Mouse (Mus musculus): ENCODE data around the gene Ndufa7. TPM values are rescaled to one million over a fixed set of nuclear protein-coding genes. Genes with fewer than 3 reads are reported as not detected.

The Ndufa7 gene
- total and polyA plus RNA-seq, 2 experiments from 2014 or later, result 766 to 899 TPM

GRCm38 (mm10) chr17:33828892-33829291 is 4.5 kb downstream of the Ndufa7 start:
- 8% methylated on average over 2 of the region's 2 CpGs for WGBS
- peaks cover 40% of the 10 kb centered on the region for H3K36me3 ChIP-seq (replicated peaks; ENCODE audit: control insufficient read depth, insufficient read depth, low read length)
- H3K4me1 ChIP-seq (ENCODE audit: control insufficient read depth, insufficient read depth), result peaks cover 16% of the 10 kb centered on the region
- H3K4me3 ChIP-seq (ENCODE audit: low read depth, low read length), result no peak overlapping the region
- H3K4me2 ChIP-seq (ENCODE audit: low read depth, low read length), result 0 out of 2 replicates have a peak overlapping the region, but pooled peaks have one; percentile 15
- DNase-seq (ENCODE audit: low spot score), result peak; percentile 90
- no peak overlapping the region for H3K9ac ChIP-seq (replicated peaks; ENCODE audit: low read depth, low read length)
- no peaks in the 10 kb centered on the region for H3K27me3 ChIP-seq (ENCODE audit: control insufficient read depth, insufficient read depth, low read length)
- peak overlapping the region; percentile 84 for H3K27ac ChIP-seq (ENCODE audit: low read depth)
- peak; percentile 83 for ATAC-seq (ENCODE audit: insufficient read depth, low read depth)
- TF ChIP-seq EP300 (IDR thresholded peaks at IDR 0.05; ENCODE audit: low read depth), result peak; percentile 92
- no peak; the same call in 1 of the 2 replicates for TF ChIP-seq CTCF (IDR thresholded peaks at IDR 0.05; ENCODE audit: low read depth)
- H3K9me3 ChIP-seq (replicated peaks; ENCODE audit: control insufficient read depth, low read length), result no peaks in the 10 kb centered on the region

- Histone ChIP-seq H3K27ac (ENCODE audit: low read depth) (peak overlapping the region; percentile 84), H3K9ac (replicated peaks; ENCODE audit: low read depth, low read length) (no peak overlapping the region), H3K4me1 (ENCODE audit: control insufficient read depth, insufficient read depth) (peaks cover 16% of the 10 kb centered on the region), H3K4me3 (ENCODE audit: low read depth, low read length) (no peak overlapping the region), H3K27me3 (ENCODE audit: control insufficient read depth, insufficient read depth, low read length) (no peaks in the 10 kb centered on the region), H3K36me3 (replicated peaks; ENCODE audit: control insufficient read depth, insufficient read depth, low read length) (peaks cover 47% of the 10 kb centered on the region), H3K9me3 (replicated peaks; ENCODE audit: control insufficient read depth, low read length) (no peaks in the 10 kb centered on the region), H3K4me2 (ENCODE audit: low read depth, low read length) (peak overlapping the region; percentile 15; the same call in 1 of the 2 replicates)
- DNase-seq (ENCODE audit: low spot score) (no peak), ATAC-seq (ENCODE audit: insufficient read depth, low read depth) (no peak)
- 72% methylated on average over 10 of the region's 10 CpGs for WGBS
- TF ChIP-seq EP300 (IDR thresholded peaks at IDR 0.05; ENCODE audit: low read depth), result no peak
- no peak for TF ChIP-seq CTCF (IDR thresholded peaks at IDR 0.05; ENCODE audit: low read depth)
These were observed 5.2 kb downstream of the Ndufa7 start for GRCm38 (mm10) chr17:33829561-33829960.

- H3K27me3 ChIP-seq (ENCODE audit: control insufficient read depth, insufficient read depth, low read length), result no peaks in the 10 kb centered on the region
- H3K9ac ChIP-seq (replicated peaks; ENCODE audit: low read depth, low read length), result peak within 1 kb of the TSS; percentile 58
- no peak for TF ChIP-seq EP300 (IDR thresholded peaks at IDR 0.05; ENCODE audit: low read depth)
- TF ChIP-seq CTCF (IDR thresholded peaks at IDR 0.05; ENCODE audit: low read depth), result no peak; the same call in 1 of the 2 replicates
- peak within 1 kb of the TSS; percentile 88 for H3K4me3 ChIP-seq (ENCODE audit: low read depth, low read length)
- DNase-seq (ENCODE audit: low spot score) (peak; percentile 90), ATAC-seq (ENCODE audit: insufficient read depth, low read depth) (peak; percentile 94)
- peaks cover 4% of the 10 kb centered on the region; the same call in 1 of the 2 replicates for H3K4me1 ChIP-seq (ENCODE audit: control insufficient read depth, insufficient read depth)
- H3K27ac ChIP-seq (ENCODE audit: low read depth), result peak within 1 kb of the TSS; percentile 39; the same call in 1 of the 2 replicates
- H3K36me3 ChIP-seq (replicated peaks; ENCODE audit: control insufficient read depth, insufficient read depth, low read length), result peaks cover 24% of the 10 kb centered on the region
- under 1% methylated on average over 45 of the region's 45 CpGs for WGBS
- H3K4me2 ChIP-seq (ENCODE audit: low read depth, low read length), result peak within 1 kb of the TSS; percentile 83
- no peaks in the 10 kb centered on the region for H3K9me3 ChIP-seq (replicated peaks; ENCODE audit: control insufficient read depth, low read length)
These were observed 18.8 kb downstream of the Ndufa7 start, which contains the start of gene Cd320 for GRCm38 (mm10) chr17:33842966-33843795. Gene Cd320, plus strand, starts transcription at chr17:33843091.

GRCm38 (mm10) chr17:33844196-33844595 is 19.8 kb downstream of the Ndufa7 start:
- no peak overlapping the region for H3K27ac ChIP-seq (ENCODE audit: low read depth)
- ATAC-seq (ENCODE audit: insufficient read depth, low read depth), result no peak
- H3K4me1 ChIP-seq (ENCODE audit: control insufficient read depth, insufficient read depth), result peaks cover 4% of the 10 kb centered on the region; the same call in 1 of the 2 replicates
- 73% methylated on average over 1 of the region's 1 CpGs for WGBS
- no peak overlapping the region for H3K4me3 ChIP-seq (ENCODE audit: low read depth, low read length)
- H3K27me3 ChIP-seq (ENCODE audit: control insufficient read depth, insufficient read depth, low read length), result no peaks in the 10 kb centered on the region
- no peaks in the 10 kb centered on the region for H3K9me3 ChIP-seq (replicated peaks; ENCODE audit: control insufficient read depth, low read length)
- DNase-seq (ENCODE audit: low spot score), result no peak
- no peak for TF ChIP-seq EP300 (IDR thresholded peaks at IDR 0.05; ENCODE audit: low read depth)
- no peak for TF ChIP-seq CTCF (IDR thresholded peaks at IDR 0.05; ENCODE audit: low read depth)
- peak overlapping the region; percentile 37; the same call in 1 of the 2 replicates for H3K9ac ChIP-seq (replicated peaks; ENCODE audit: low read depth, low read length)
- peaks cover 19% of the 10 kb centered on the region; the same call in 1 of the 2 replicates for H3K36me3 ChIP-seq (replicated peaks; ENCODE audit: control insufficient read depth, insufficient read depth, low read length)
- no peak overlapping the region; the same call in 1 of the 2 replicates for H3K4me2 ChIP-seq (ENCODE audit: low read depth, low read length)

GRCm38 (mm10) chr17:33848139-33848538 is 23.8 kb downstream of the Ndufa7 start:
- no peak for TF ChIP-seq CTCF (IDR thresholded peaks at IDR 0.05; ENCODE audit: low read depth)
- no peak for TF ChIP-seq EP300 (IDR thresholded peaks at IDR 0.05; ENCODE audit: low read depth)
- Histone ChIP-seq H3K4me2 (ENCODE audit: low read depth, low read length) (no peak overlapping the region), H3K4me1 (ENCODE audit: control insufficient read depth, insufficient read depth) (peaks cover 4% of the 10 kb centered on the region; the same call in 1 of the 2 replicates), H3K9ac (replicated peaks; ENCODE audit: low read depth, low read length) (no peak overlapping the region), H3K9me3 (replicated peaks; ENCODE audit: control insufficient read depth, low read length) (no peaks in the 10 kb centered on the region), H3K27me3 (ENCODE audit: control insufficient read depth, insufficient read depth, low read length) (no peaks in the 10 kb centered on the region), H3K36me3 (replicated peaks; ENCODE audit: control insufficient read depth, insufficient read depth, low read length) (peaks cover 13% of the 10 kb centered on the region; the same call in 1 of the 2 replicates), H3K27ac (ENCODE audit: low read depth) (no peak overlapping the region), H3K4me3 (ENCODE audit: low read depth, low read length) (no peak overlapping the region)
- 60% methylated on average over 8 of the region's 8 CpGs for WGBS
- ATAC-seq (ENCODE audit: insufficient read depth, low read depth), result no peak
- DNase-seq (ENCODE audit: low spot score), result no peak

Data from heart, postnatal 0 days (tissue).